Mouse (Mus musculus): ENCODE data around the gene Erf. TPM values are rescaled to one million over a fixed set of nuclear protein-coding genes. Genes with fewer than 3 reads are reported as not detected.

The Erf gene
- total and polyA plus RNA-seq, 2 experiments from 2014 or later = 3.7 to 11.8 TPM

GRCm38 (mm10) chr7:25217653-25218395 lies 32.7 kb downstream of the Erf start:
- DNase-seq (no peak), ATAC-seq (no peak)
- no peak overlapping the region for H3K4me3 ChIP-seq (ENCODE audit: low read depth, low read length)
- H3K4me1 ChIP-seq (ENCODE audit: insufficient read depth) = peaks cover 12% of the 10 kb centered on the region
- H3K36me3 ChIP-seq (ENCODE audit: insufficient read depth) = peaks cover 16% of the 10 kb centered on the region; the same call in 1 of the 2 replicates
- TF ChIP-seq CTCF (IDR thresholded peaks at IDR 0.05; ENCODE audit: low read depth) = no peak
- no peak overlapping the region for H3K27ac ChIP-seq (ENCODE audit: low read depth, low read length)
- WGBS = 74% methylated on average over 12 of the region's 12 CpGs
- 0 out of 2 replicates have a peak overlapping the region, but pooled peaks have one; percentile 96 for H3K4me2 ChIP-seq (ENCODE audit: low read depth)
- no peaks in the 10 kb centered on the region for H3K27me3 ChIP-seq (ENCODE audit: insufficient read depth, low read length)
- 0 out of 2 replicates have a peak overlapping the region, but pooled peaks have one; percentile 76 for H3K9ac ChIP-seq
- no peaks in the 10 kb centered on the region for H3K9me3 ChIP-seq (ENCODE audit: low read length)

DNA sequence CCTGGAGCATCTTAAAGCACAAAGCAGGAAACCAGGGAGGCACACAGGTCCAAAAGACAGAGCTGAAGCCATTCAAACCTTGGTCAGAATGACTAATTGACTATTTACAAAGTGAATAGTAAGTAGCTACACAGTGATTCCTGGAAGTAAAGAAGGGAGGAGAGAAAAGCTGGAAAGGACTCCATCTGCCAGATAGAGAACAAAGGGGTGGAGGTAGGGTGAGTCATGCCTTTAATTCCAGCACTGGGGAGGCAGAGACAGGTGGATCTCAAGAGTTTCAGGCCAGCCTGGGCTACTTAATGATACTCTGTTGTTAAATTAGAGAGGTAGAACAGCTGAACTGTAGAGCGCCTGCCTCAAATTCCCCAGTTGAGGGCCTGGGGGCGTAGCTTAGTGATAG lies 36.4 kb downstream of the Erf start:
- no peak for DNase-seq
- H3K4me2 ChIP-seq (ENCODE audit: low read depth) = no peak overlapping the region
- H3K4me3 ChIP-seq (ENCODE audit: low read depth, low read length) = no peak overlapping the region
- no peaks in the 10 kb centered on the region for H3K27me3 ChIP-seq (ENCODE audit: insufficient read depth, low read length)
- H3K9me3 ChIP-seq (ENCODE audit: low read length) = no peaks in the 10 kb centered on the region
- TF ChIP-seq CTCF (IDR thresholded peaks at IDR 0.05; ENCODE audit: low read depth) = no peak
- H3K36me3 ChIP-seq (ENCODE audit: insufficient read depth) = peaks cover 38% of the 10 kb centered on the region
- H3K9ac ChIP-seq = no peak overlapping the region
- no peak for ATAC-seq
- H3K27ac ChIP-seq (ENCODE audit: low read depth, low read length) = no peak overlapping the region
- H3K4me1 ChIP-seq (ENCODE audit: insufficient read depth) = no peaks in the 10 kb centered on the region; the same call in 1 of the 2 replicates
- 81% methylated on average over 2 of the region's 2 CpGs for WGBS

GRCm38 (mm10) chr7:25213099-25213498 lies 37.5 kb downstream of the Erf start:
- no peak overlapping the region for H3K4me3 ChIP-seq (ENCODE audit: low read depth, low read length)
- TF ChIP-seq CTCF (IDR thresholded peaks at IDR 0.05; ENCODE audit: low read depth) = no peak
- H3K4me2 ChIP-seq (ENCODE audit: low read depth) = no peak overlapping the region
- no peaks in the 10 kb centered on the region for H3K27me3 ChIP-seq (ENCODE audit: insufficient read depth, low read length)
- no peak overlapping the region for H3K9ac ChIP-seq
- no peaks in the 10 kb centered on the region for H3K9me3 ChIP-seq (ENCODE audit: low read length)
- no peak overlapping the region for H3K27ac ChIP-seq (ENCODE audit: low read depth, low read length)
- no peaks in the 10 kb centered on the region for H3K4me1 ChIP-seq (ENCODE audit: insufficient read depth)
- ATAC-seq = no peak
- peaks cover 44% of the 10 kb centered on the region for H3K36me3 ChIP-seq (ENCODE audit: insufficient read depth)
- WGBS = 67% methylated on average over 3 of the region's 3 CpGs
- DNase-seq = no peak

- H3K9me3 ChIP-seq (ENCODE audit: low read length) = no peaks in the 10 kb centered on the region
- DNase-seq (no peak), ATAC-seq (no peak)
- H3K27ac ChIP-seq (ENCODE audit: low read depth, low read length) = no peak overlapping the region
- no peaks in the 10 kb centered on the region for H3K27me3 ChIP-seq (ENCODE audit: insufficient read depth, low read length)
- no peak overlapping the region for H3K4me3 ChIP-seq (ENCODE audit: low read depth, low read length)
- WGBS = 85% methylated on average over 4 of the region's 4 CpGs
- H3K4me1 ChIP-seq (ENCODE audit: insufficient read depth) = no peaks in the 10 kb centered on the region
- no peak for TF ChIP-seq CTCF (IDR thresholded peaks at IDR 0.05; ENCODE audit: low read depth)
- H3K36me3 ChIP-seq (ENCODE audit: insufficient read depth) = peaks cover 52% of the 10 kb centered on the region
- H3K9ac ChIP-seq = no peak overlapping the region
- H3K4me2 ChIP-seq (ENCODE audit: low read depth) = no peak overlapping the region
Observed at GRCm38 (mm10) chr7:25210482-25210881, 40.1 kb downstream of the Erf start.

DNA sequence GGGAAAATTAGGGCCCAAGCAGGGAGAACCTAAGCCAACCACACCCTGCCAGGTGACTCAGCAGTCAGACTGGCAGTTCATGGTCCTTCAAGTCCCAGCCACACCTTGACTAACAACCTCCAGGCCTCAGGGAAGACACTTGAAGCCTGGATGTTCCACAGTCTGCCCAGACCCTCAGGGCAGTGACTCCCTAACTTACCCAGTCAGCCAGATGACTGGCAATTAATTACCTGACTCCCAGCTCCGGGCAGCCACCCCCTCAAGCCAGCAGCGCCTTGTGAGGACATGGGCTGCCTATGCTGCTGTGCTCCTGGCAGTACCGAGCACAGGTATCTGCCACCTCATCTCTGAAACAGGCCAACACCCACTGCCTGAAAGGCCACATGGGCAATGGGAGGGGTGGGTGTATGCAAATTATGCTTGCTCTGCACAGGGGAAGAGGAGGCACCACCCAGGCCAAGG lies 41.4 kb downstream of the Erf start:
- no peak overlapping the region for H3K4me2 ChIP-seq (ENCODE audit: low read depth)
- peaks cover 50% of the 10 kb centered on the region for H3K36me3 ChIP-seq (ENCODE audit: insufficient read depth)
- no peak for ATAC-seq
- H3K27ac ChIP-seq (ENCODE audit: low read depth, low read length) = no peak overlapping the region
- no peaks in the 10 kb centered on the region for H3K27me3 ChIP-seq (ENCODE audit: insufficient read depth, low read length)
- no peaks in the 10 kb centered on the region for H3K4me1 ChIP-seq (ENCODE audit: insufficient read depth)
- no peak overlapping the region for H3K9ac ChIP-seq
- no peak for DNase-seq
- WGBS = 82% methylated on average over 3 of the region's 3 CpGs
- H3K4me3 ChIP-seq (ENCODE audit: low read depth, low read length) = no peak overlapping the region
- TF ChIP-seq CTCF (IDR thresholded peaks at IDR 0.05; ENCODE audit: low read depth) = no peak
- no peaks in the 10 kb centered on the region for H3K9me3 ChIP-seq (ENCODE audit: low read length)

DNA sequence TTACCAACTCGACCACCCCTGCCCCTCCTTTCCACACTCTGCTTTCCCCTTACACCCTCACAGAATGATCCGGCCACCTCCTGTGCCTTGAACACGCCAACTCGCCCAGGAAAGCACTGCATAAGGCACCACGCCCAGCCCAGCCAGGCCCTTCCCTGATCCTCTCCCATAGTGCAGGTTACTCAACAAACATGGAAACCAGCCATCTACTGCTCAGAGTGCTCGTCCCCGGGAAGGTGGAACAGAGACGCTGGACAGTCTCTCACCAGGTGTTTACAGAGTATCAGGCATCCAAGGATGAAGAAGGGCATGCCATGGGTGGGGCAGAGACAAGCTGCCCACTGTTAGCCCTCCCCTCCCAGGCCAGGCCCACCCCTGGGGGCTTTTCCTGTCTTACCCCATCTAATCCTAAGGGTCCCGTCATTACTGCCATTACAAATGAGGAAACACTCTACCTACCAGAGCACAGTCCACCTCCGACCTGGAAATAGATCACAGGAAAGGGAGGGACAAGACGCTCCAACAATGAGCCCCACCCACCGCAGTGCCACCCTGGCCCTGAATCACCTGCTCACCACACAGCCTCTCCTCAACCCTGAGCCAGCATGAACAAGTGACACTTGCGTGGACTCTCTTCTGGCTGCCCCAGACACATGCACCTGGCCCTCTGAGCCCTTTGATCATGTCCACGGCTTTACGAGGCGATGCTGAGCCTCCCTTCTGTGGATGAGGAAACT lies 44.3 kb downstream of the Erf start:
- Histone ChIP-seq H3K36me3 (ENCODE audit: insufficient read depth) (peaks cover 68% of the 10 kb centered on the region), H3K27ac (ENCODE audit: low read depth, low read length) (no peak overlapping the region), H3K9ac (no peak overlapping the region), H3K4me2 (ENCODE audit: low read depth) (no peak overlapping the region), H3K27me3 (ENCODE audit: insufficient read depth, low read length) (no peaks in the 10 kb centered on the region), H3K4me1 (ENCODE audit: insufficient read depth) (no peaks in the 10 kb centered on the region), H3K4me3 (ENCODE audit: low read depth, low read length) (no peak overlapping the region), H3K9me3 (ENCODE audit: low read length) (no peaks in the 10 kb centered on the region)
- WGBS = 89% methylated on average over 16 of the region's 16 CpGs
- DNase-seq = no peak
- no peak for TF ChIP-seq CTCF (IDR thresholded peaks at IDR 0.05; ENCODE audit: low read depth)
- no peak for ATAC-seq
